Mouse (Mus musculus) fat pad, adult 2 months (tissue): Measurements from ENCODE around the gene Gm49721.
"Not testable (repeated sequence)": the region's sequence is repeated elsewhere in the genome, so short reads cannot be mapped to it uniquely, and the experiment has no call there.

Experiments used
- DNase-seq: peaks from one replicate; pipeline ENCODE4 v3.0.0-alpha.2; 2011; ENCODE audit warnings: low read depth, low spot score; ENCODE audit errors: extremely low read depth

The Gm49721 gene

GRCm38 (mm10) chr17:7069561-7070240, 91.0 kb downstream of the Gm49721 start:
- DNase-seq, result not testable (repeated sequence)

DNA sequence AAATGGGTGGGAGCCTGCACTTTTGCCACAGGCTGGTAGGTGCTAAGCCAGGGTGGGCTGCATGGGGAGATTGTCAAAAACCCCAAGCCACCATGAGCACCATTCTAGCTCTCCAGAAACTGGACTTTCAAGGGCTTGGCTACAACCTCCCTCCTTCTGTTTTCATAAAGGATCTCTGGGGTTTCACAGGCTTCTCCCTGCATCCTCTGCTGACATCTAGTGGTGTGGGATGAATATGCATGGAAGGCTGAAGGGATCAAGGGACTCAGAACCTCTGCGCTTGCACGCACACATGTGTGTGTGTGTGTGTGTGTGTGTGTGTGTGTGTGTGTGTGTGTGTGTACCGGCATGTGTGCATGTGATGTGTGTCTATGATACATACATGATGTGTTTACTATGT, 95.8 kb downstream of the Gm49721 start:
- DNase-seq, result not testable (repeated sequence)

DNA sequence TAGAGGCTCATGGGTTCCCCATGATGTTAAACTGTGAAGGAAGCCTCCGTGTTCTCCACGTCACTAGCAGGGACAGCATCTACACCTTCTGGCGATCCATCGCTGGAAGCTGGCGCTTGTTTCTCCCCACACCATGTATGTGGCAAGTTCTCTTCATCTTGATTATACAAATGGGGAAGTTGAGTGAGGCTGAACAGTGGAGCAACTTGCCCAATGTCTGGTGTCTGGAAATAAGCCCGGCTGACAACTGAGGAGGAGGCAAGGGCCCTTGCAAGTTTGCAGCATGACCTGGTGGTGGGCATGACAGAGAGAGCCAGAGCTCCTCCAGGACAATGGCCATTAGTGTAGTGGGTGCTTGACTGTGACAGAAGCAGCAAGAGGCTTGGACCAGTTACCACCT, 96.8 kb downstream of the Gm49721 start:
- DNase-seq, result not testable (repeated sequence)

- DNase-seq, result not testable (repeated sequence)
Measured at GRCm38 (mm10) chr17:7079558-7079957, 100.9 kb downstream of the Gm49721 start.

DNA sequence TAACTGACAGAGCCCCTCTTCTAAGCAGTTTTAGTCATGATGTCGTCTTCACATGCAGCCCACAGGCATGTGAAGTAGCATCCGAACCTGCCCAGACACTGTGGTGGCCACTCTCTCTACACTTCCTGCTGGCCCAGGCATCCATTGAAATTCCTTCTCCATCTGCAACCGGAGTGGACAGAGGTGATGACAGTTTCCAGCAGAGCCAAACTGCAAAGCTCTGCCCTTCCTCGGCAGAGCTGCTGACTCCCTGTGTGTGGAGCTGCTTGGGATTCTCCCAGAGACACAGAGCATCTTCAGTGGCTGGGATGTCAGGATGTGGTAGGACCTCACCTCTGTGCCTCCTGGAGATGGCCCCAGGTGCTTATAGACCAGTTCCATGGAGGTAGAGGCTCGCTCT, 105.8 kb downstream of the Gm49721 start:
- not testable (repeated sequence) for DNase-seq

- DNase-seq, result not testable (repeated sequence)
Measured at GRCm38 (mm10) chr17:7085469-7086168, 106.9 kb downstream of the Gm49721 start.

DNA sequence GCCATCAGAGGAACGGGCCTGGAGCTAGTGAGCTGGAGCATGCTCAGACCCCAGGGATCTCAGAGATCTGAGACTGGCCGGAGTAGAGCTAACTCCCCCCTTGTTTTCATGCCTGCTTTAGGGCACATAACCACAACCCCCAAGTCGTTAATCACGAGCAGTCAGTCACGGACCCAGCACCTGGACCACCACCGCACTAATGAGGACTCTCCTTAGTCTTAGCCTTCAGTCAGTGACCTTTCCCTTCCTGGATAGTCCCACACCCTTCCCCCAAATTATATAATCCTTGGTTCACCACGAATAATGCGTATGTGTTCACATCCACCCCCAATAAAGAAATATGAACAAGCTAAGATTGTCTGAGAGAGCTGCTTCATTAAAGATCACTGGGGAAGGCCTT, 108.1 kb downstream of the Gm49721 start:
- not testable (repeated sequence) for DNase-seq
